Mouse (Mus musculus): Measurements from ENCODE around the gene 1700015G11Rik. TPM values are rescaled to one million over a fixed set of nuclear protein-coding genes. Genes with fewer than 3 reads are reported as not detected.

1700015G11Rik gene
- total RNA-seq, 1 experiment from 2014 or later: not detected

- ATAC-seq (replicated peaks; ENCODE audit: low read depth, poor library complexity, severe bottlenecking): peak; percentile 92
These were observed 43.2 kb downstream of the 1700015G11Rik start for GRCm38 (mm10) chr7:51972252-51972855.

GRCm38 (mm10) chr7:51969379-51969778 lies 46.1 kb downstream of the 1700015G11Rik start:
- ATAC-seq (replicated peaks; ENCODE audit: low read depth, poor library complexity, severe bottlenecking): no peak

- ATAC-seq (replicated peaks; ENCODE audit: low read depth, poor library complexity, severe bottlenecking): no peak
These were observed 47.9 kb downstream of the 1700015G11Rik start for GRCm38 (mm10) chr7:51967581-51967980.

GRCm38 (mm10) chr7:51964681-51965080 lies 50.8 kb downstream of the 1700015G11Rik start:
- ATAC-seq (replicated peaks; ENCODE audit: low read depth, poor library complexity, severe bottlenecking): no peak

- no peak for ATAC-seq (replicated peaks; ENCODE audit: low read depth, poor library complexity, severe bottlenecking)
These were observed 53.1 kb downstream of the 1700015G11Rik start for GRCm38 (mm10) chr7:51962219-51962952.

Other genes with a start within 250 kb of the 1700015G11Rik start
- gene Gas2, start 153.7 kb downstream of the 1700015G11Rik start, total RNA-seq (2017): 7.7 and 9.5 TPM in 2 replicates
- 5.7 and 12.6 TPM in 2 replicates for gene Fancf, start 153.5 kb downstream of the 1700015G11Rik start, total RNA-seq (2017)
- gene Svip, start 9.7 kb downstream of the 1700015G11Rik start, total RNA-seq (2017): 20.3 and 27.5 TPM in 2 replicates

Data from common myeloid progenitor, adult 5-6 weeks (primary cell).